Mouse (Mus musculus) mammary gland, adult 2 months (tissue): Measurements from ENCODE around the gene Lrrc63. TPM values are rescaled to one million over a fixed set of nuclear protein-coding genes. Genes with fewer than 3 reads are reported as not detected.

Experiments
- polyA plus RNA-seq: library from polyadenylated mRNA; depleted of rRNA; stranded (reverse); fragments of >200 nt; gene quantifications from 2 replicates; pipeline ENCODE4 v1.2.3, GENCODE M21; 2012; ENCODE audit warnings: low replicate concordance; rRNA removed

Lrrc63 gene
- polyA plus RNA-seq = not detected in 2 replicates

DNA sequence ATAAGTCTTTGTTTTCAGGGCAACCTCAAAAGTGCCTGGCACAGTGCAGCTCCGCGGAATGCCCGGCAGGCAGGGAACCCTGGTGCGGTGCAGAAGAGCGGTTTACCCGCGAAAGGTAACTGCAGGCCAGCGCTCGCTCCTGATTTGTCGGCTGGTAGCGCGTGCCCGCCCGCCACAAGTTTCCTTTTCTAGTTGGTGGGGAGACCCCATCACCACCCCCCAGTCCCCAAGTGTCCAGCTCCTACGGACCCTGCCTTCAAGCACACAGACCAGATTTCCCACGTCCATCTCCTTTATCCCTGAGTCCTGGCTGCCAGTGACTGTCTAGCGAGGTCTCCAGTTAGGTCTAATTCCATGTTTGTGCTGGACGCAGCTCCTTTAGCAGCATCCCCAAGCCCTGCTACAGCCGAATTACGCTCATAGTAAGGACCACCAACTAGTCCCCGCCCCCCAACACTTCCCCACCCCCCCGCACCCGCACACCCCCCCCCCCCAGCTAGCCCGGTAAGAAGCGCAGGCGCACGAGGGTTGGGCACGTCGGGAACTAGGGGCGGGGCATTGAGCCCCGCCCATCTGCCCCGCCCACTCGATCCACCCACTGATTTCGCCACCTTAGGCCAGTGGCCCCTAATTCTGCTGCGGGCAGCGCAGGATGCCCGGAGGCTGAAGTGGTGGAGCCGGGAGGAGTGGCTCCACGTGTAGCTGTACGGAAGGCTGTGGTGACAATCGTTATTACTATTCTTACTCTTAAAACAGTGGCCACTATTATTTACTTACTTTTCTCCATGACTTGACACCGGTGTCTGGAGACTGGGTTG is at the start of gene Lrrc63, which contains the start of gene Lcp1:
TSS of gene Lrrc63 (minus strand) at position 381 of the 818 bp plus-strand sequence.
TSS of gene Lcp1 (plus strand) at position 601 of the 818 bp plus-strand sequence.

Other genes with a start within 250 kb of the Lrrc63 start
- gene Lrch1, start 183.0 kb downstream of the Lrrc63 start, polyA plus RNA-seq = 10.9 and 13.9 TPM in 2 replicates
- 6.3 and 6.9 TPM in 2 replicates for gene Rubcnl, start 114.9 kb downstream of the Lrrc63 start, polyA plus RNA-seq
- 30.7 and 49.0 TPM in 2 replicates for gene Lcp1, start 220 bp upstream of the Lrrc63 start, polyA plus RNA-seq
- 0.25 TPM in 1 of 2 replicates, not detected in the other for gene Cpb2, start 111.4 kb upstream of the Lrrc63 start, polyA plus RNA-seq
- gene Zc3h13, start 153.5 kb upstream of the Lrrc63 start, polyA plus RNA-seq = 3.8 and 5.3 TPM in 2 replicates